Mouse (Mus musculus): ENCODE measurements at regions not wholly inside any gene's neighbourhood (a gene's known extent, or its start where the extent isn't known, plus 50 kb on each side); places are given as distances from the start of the nearest gene placed in this dataset.

DNA sequence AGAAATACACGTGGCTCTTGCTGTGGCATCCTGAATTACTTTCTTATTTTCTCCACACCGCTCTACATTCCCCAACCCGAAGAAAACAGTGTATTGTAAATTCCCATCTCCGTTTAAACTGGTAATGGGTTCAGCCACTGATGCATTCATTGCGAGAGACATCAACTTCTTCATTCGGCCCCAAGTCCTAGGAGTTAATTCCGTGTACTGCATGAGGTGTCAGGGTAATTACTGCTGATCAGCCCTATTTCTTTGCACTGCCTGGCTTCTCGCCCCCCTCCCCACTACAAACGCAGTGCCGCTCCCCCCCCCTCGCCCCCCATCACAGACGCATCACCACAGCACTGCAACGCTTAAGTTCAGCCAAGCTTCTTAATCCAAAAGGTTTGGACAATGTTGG lies 343.2 kb upstream of the Pou3f3 start:
- H3K36me3 ChIP-seq (ENCODE audit: control insufficient read depth, insufficient read depth, low read length) = no peaks in the 10 kb centered on the region
- ATAC-seq (replicated peaks; ENCODE audit: low FRiP score) (no peak), DNase-seq (ENCODE audit: low spot score) (no peak)
- H3K4me3 ChIP-seq (ENCODE audit: low read depth, low read length) = no peak overlapping the region
- H3K9me3 ChIP-seq (ENCODE audit: control insufficient read depth, low read length) = no peaks in the 10 kb centered on the region
- H3K9ac ChIP-seq (ENCODE audit: low read depth, low read length) = no peak overlapping the region
- no peaks in the 10 kb centered on the region for H3K27me3 ChIP-seq (replicated peaks; ENCODE audit: control insufficient read depth, insufficient read depth, low read length)
- no peak overlapping the region for H3K4me2 ChIP-seq
- 76% methylated on average over 13 of the region's 13 CpGs for WGBS
- H3K4me1 ChIP-seq (replicated peaks; ENCODE audit: control insufficient read depth, insufficient read depth, low read length) = no peaks in the 10 kb centered on the region
- no peak overlapping the region for H3K27ac ChIP-seq (ENCODE audit: low read depth, low read length)

DNA sequence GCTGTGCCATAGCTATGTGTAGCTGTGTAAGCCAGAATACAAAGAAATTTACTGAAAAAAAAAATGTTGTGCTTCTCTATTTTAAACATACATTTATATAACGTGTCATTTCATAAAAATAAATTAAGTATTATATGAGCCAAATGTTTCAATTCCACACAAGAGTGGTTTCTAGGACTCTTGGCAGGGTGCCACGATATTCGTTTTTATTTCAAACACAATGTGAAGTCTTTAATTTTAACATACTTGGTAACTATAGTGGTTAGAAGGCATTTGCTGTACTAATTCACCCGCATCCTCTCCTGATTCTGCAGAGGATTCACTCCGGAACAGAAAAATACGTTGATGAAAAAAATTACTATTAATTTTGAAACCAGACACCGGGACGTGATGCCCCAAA lies 342.5 kb upstream of the Pou3f3 start:
- no peak for DNase-seq (ENCODE audit: low spot score)
- WGBS = 84% methylated on average over 8 of the region's 8 CpGs
- H3K4me3 ChIP-seq (ENCODE audit: low read depth, low read length) = no peak overlapping the region

DNA sequence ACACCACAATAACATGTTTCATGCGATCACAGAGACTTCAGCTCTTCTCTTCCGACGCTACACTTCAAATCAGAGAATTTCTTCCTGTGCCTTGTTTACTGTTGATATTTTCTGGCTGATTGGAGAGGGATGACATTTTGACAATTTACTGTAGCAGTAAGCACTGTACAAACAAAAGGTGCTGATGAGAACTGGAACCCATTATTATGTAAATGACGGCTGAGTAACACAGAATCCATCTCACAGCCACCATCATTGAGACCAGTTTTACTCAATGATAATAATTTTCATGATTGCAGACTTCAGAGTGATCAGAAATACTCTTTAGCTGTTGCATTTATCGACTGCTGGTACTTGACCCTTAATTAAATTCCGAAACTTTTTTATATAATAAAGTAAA lies 341.5 kb upstream of the Pou3f3 start:
- H3K27me3 ChIP-seq (replicated peaks; ENCODE audit: control insufficient read depth, insufficient read depth, low read length) = no peaks in the 10 kb centered on the region
- no peak overlapping the region for H3K9ac ChIP-seq (ENCODE audit: low read depth, low read length)
- WGBS = 89% methylated on average over 6 of the region's 6 CpGs

More for the DNA sequence above, 342.5 kb upstream of the Pou3f3 start:
- Histone ChIP-seq H3K9me3 (ENCODE audit: control insufficient read depth, low read length) (no peaks in the 10 kb centered on the region), H3K9ac (ENCODE audit: low read depth, low read length) (no peak overlapping the region), H3K4me1 (replicated peaks; ENCODE audit: control insufficient read depth, insufficient read depth, low read length) (no peaks in the 10 kb centered on the region), H3K27ac (ENCODE audit: low read depth, low read length) (no peak overlapping the region), H3K4me2 (no peak overlapping the region), H3K27me3 (replicated peaks; ENCODE audit: control insufficient read depth, insufficient read depth, low read length) (no peaks in the 10 kb centered on the region), H3K36me3 (ENCODE audit: control insufficient read depth, insufficient read depth, low read length) (no peaks in the 10 kb centered on the region)
- ATAC-seq (replicated peaks; ENCODE audit: low FRiP score) = no peak

DNA sequence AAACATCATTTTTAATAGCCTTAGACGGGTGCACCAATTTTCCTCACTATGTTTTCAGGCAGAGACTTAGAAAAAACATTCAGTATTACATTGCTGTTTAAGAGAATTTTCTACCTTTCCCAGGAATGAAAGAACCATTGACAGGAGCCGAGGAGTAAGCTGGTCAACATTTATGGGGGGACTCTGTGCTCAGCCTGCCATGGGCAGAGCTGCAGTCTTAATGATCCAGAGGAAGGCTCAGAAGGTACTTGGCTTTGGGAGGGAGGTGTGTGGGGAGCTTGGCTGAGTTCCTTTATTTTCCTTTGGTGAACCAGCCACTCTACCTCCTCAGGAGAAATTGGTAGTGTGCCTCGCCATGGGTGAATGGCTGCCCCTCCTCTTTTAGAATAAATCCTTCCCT lies 333.1 kb upstream of the Pou3f3 start:
- Histone ChIP-seq H3K9ac (ENCODE audit: low read depth, low read length) (no peak overlapping the region), H3K36me3 (ENCODE audit: control insufficient read depth, insufficient read depth, low read length) (no peaks in the 10 kb centered on the region), H3K4me3 (ENCODE audit: low read depth, low read length) (no peak overlapping the region), H3K4me1 (replicated peaks; ENCODE audit: control insufficient read depth, insufficient read depth, low read length) (no peaks in the 10 kb centered on the region), H3K27ac (ENCODE audit: low read depth, low read length) (no peak overlapping the region), H3K4me2 (no peak overlapping the region), H3K9me3 (ENCODE audit: control insufficient read depth, low read length) (no peaks in the 10 kb centered on the region), H3K27me3 (replicated peaks; ENCODE audit: control insufficient read depth, insufficient read depth, low read length) (no peaks in the 10 kb centered on the region)
- 80% methylated on average over 3 of the region's 3 CpGs for WGBS
- DNase-seq (ENCODE audit: low spot score) = no peak
- no peak for ATAC-seq (replicated peaks; ENCODE audit: low FRiP score)

More for the DNA sequence above, 341.5 kb upstream of the Pou3f3 start:
- no peak overlapping the region for H3K27ac ChIP-seq (ENCODE audit: low read depth, low read length)
- DNase-seq (ENCODE audit: low spot score) (no peak), ATAC-seq (replicated peaks; ENCODE audit: low FRiP score) (no peak)
- H3K4me1 ChIP-seq (replicated peaks; ENCODE audit: control insufficient read depth, insufficient read depth, low read length) = no peaks in the 10 kb centered on the region
- no peaks in the 10 kb centered on the region for H3K9me3 ChIP-seq (ENCODE audit: control insufficient read depth, low read length)
- H3K36me3 ChIP-seq (ENCODE audit: control insufficient read depth, insufficient read depth, low read length) = no peaks in the 10 kb centered on the region
- no peak overlapping the region for H3K4me2 ChIP-seq
- no peak overlapping the region for H3K4me3 ChIP-seq (ENCODE audit: low read depth, low read length)

GRCm38 (mm10) chr1:42365648-42366324 lies 329.8 kb upstream of the Pou3f3 start:
- Histone ChIP-seq H3K9ac (ENCODE audit: low read depth, low read length) (no peak overlapping the region), H3K4me1 (replicated peaks; ENCODE audit: control insufficient read depth, insufficient read depth, low read length) (no peaks in the 10 kb centered on the region), H3K4me3 (ENCODE audit: low read depth, low read length) (no peak overlapping the region), H3K4me2 (no peak overlapping the region), H3K27me3 (replicated peaks; ENCODE audit: control insufficient read depth, insufficient read depth, low read length) (no peaks in the 10 kb centered on the region), H3K27ac (ENCODE audit: low read depth, low read length) (no peak overlapping the region), H3K36me3 (ENCODE audit: control insufficient read depth, insufficient read depth, low read length) (no peaks in the 10 kb centered on the region), H3K9me3 (ENCODE audit: control insufficient read depth, low read length) (no peaks in the 10 kb centered on the region)
- whole genome bisulfite sequencing = 63% methylated on average over 4 of the region's 4 CpGs
- ATAC-seq (replicated peaks; ENCODE audit: low FRiP score) (no peak), DNase-seq (ENCODE audit: low spot score) (no peak)

GRCm38 (mm10) chr1:42387919-42388684 lies 307.5 kb upstream of the Pou3f3 start:
- no peak overlapping the region for H3K27ac ChIP-seq (ENCODE audit: low read depth, low read length)
- no peaks in the 10 kb centered on the region for H3K27me3 ChIP-seq (replicated peaks; ENCODE audit: control insufficient read depth, insufficient read depth, low read length)
- H3K4me1 ChIP-seq (replicated peaks; ENCODE audit: control insufficient read depth, insufficient read depth, low read length) = no peaks in the 10 kb centered on the region
- no peak overlapping the region for H3K9ac ChIP-seq (ENCODE audit: low read depth, low read length)
- WGBS = 38% methylated on average over 18 of the region's 18 CpGs
- DNase-seq (ENCODE audit: low spot score) (no peak), ATAC-seq (replicated peaks; ENCODE audit: low FRiP score) (no peak; the same call in 1 of the 2 replicates)
- no peak overlapping the region; the same call in 1 of the 2 replicates for H3K4me2 ChIP-seq
- H3K9me3 ChIP-seq (ENCODE audit: control insufficient read depth, low read length) = no peaks in the 10 kb centered on the region
- no peaks in the 10 kb centered on the region for H3K36me3 ChIP-seq (ENCODE audit: control insufficient read depth, insufficient read depth, low read length)
- H3K4me3 ChIP-seq (ENCODE audit: low read depth, low read length) = no peak overlapping the region

- Histone ChIP-seq H3K4me1 (replicated peaks; ENCODE audit: control insufficient read depth, insufficient read depth, low read length) (no peaks in the 10 kb centered on the region), H3K27me3 (replicated peaks; ENCODE audit: control insufficient read depth, insufficient read depth, low read length) (no peaks in the 10 kb centered on the region), H3K4me2 (no peak overlapping the region), H3K27ac (ENCODE audit: low read depth, low read length) (no peak overlapping the region), H3K36me3 (ENCODE audit: control insufficient read depth, insufficient read depth, low read length) (no peaks in the 10 kb centered on the region), H3K9ac (ENCODE audit: low read depth, low read length) (no peak overlapping the region), H3K4me3 (ENCODE audit: low read depth, low read length) (no peak overlapping the region), H3K9me3 (ENCODE audit: control insufficient read depth, low read length) (no peaks in the 10 kb centered on the region)
- no peak for ATAC-seq (replicated peaks; ENCODE audit: low FRiP score)
- WGBS = 83% methylated on average over 6 of the region's 6 CpGs
- DNase-seq (ENCODE audit: low spot score) = no peak
These were observed 306.8 kb upstream of the Pou3f3 start for GRCm38 (mm10) chr1:42388740-42389139.

- 75% methylated on average over 13 of the region's 13 CpGs for WGBS
These were observed 299.8 kb upstream of the Pou3f3 start for GRCm38 (mm10) chr1:42395651-42396260.

More at GRCm38 (mm10) chr1:42395651-42396260, 299.8 kb upstream of the Pou3f3 start:
- no peak for DNase-seq (ENCODE audit: low spot score)
- no peak for ATAC-seq (replicated peaks; ENCODE audit: low FRiP score)
- Histone ChIP-seq H3K36me3 (ENCODE audit: control insufficient read depth, insufficient read depth, low read length) (no peaks in the 10 kb centered on the region), H3K27ac (ENCODE audit: low read depth, low read length) (no peak overlapping the region), H3K4me3 (ENCODE audit: low read depth, low read length) (no peak overlapping the region), H3K9me3 (ENCODE audit: control insufficient read depth, low read length) (no peaks in the 10 kb centered on the region), H3K4me2 (no peak overlapping the region), H3K4me1 (replicated peaks; ENCODE audit: control insufficient read depth, insufficient read depth, low read length) (no peaks in the 10 kb centered on the region), H3K27me3 (replicated peaks; ENCODE audit: control insufficient read depth, insufficient read depth, low read length) (no peaks in the 10 kb centered on the region), H3K9ac (ENCODE audit: low read depth, low read length) (no peak overlapping the region)

Measured in liver, embryonic 11.5 days (tissue).